Mouse (Mus musculus) hindbrain, embryonic 15.5 days (tissue): ENCODE measurements at regions not wholly inside any gene's neighbourhood (a gene's known extent, or its start where the extent isn't known, plus 50 kb on each side); places are given as distances from the start of the nearest gene placed in this dataset.

Experiments used
- ATAC-seq: fragments of 200-750 bp; cut with Nextera tagmentation; 2 replicates; pipeline ENCODE4 v1.8.0; 2017; ENCODE audit warnings: low read depth, moderate number of reproducible peaks, moderate TSS enrichment; ENCODE audit not compliant: low FRiP score
- H3K27ac ChIP-seq: fragments of 300-500 bp; sonication (generic); replicated peaks from 2 replicates; pipeline ENCODE4 v1.5.1; 2015; ENCODE audit warnings: mild to moderate bottlenecking, inconsistent platforms
- H3K27me3 ChIP-seq: fragments of 300-500 bp; sonication (generic); 2 replicates; pipeline ENCODE4 v1.6.1; 2015; ENCODE audit warnings: control low read depth, inconsistent platforms
- H3K36me3 ChIP-seq: fragments of 300-500 bp; sonication (generic); 2 replicates; pipeline ENCODE4 v1.6.1; 2015; ENCODE audit warnings: control low read depth, inconsistent platforms
- H3K4me1 ChIP-seq: fragments of 300-500 bp; sonication (generic); replicated peaks from 2 replicates; pipeline ENCODE4 v1.6.1; 2015; ENCODE audit warnings: control low read depth, inconsistent platforms
- H3K4me2 ChIP-seq: fragments of 300-500 bp; sonication (generic); 2 replicates; pipeline ENCODE4 v1.6.1; 2015; ENCODE audit warnings: moderate library complexity, mild to moderate bottlenecking, inconsistent platforms
- H3K4me3 ChIP-seq: fragments of 300-500 bp; sonication (generic); 2 replicates; pipeline ENCODE4 v1.5.1; 2015; ENCODE audit warnings: mild to moderate bottlenecking, inconsistent platforms
- H3K9ac ChIP-seq: fragments of 300-500 bp; sonication (generic); 2 replicates; pipeline ENCODE4 v1.6.1; 2015; ENCODE audit warnings: inconsistent platforms
- H3K9me3 ChIP-seq: fragments of 300-500 bp; sonication (generic); 2 replicates; pipeline ENCODE4 v1.6.1; 2016; ENCODE audit warnings: control low read depth, inconsistent platforms
- WGBS: fragments of 180-500 bp; shearing (Covaris S2); methylation state at CpG from one replicate; pipeline ENCODE4 v1.1.7; 2015; 5-methylcytosine and 5-hydroxymethylcytosine counted together

- no peaks in the 10 kb centered on the region for H3K36me3 ChIP-seq
- no peak overlapping the region for H3K4me2 ChIP-seq
- H3K4me1 ChIP-seq = no peaks in the 10 kb centered on the region
- no peak overlapping the region for H3K27ac ChIP-seq
- no peak overlapping the region for H3K9ac ChIP-seq
- H3K9me3 ChIP-seq = no peaks in the 10 kb centered on the region
- ATAC-seq = no peak
- 76% methylated on average over 2 of the region's 2 CpGs for WGBS
- no peak overlapping the region for H3K4me3 ChIP-seq
- H3K27me3 ChIP-seq = no peaks in the 10 kb centered on the region
Measured at GRCm38 (mm10) chr3:149476151-149476550, 485.8 kb upstream of the Adgrl2 start.

GRCm38 (mm10) chr3:149466973-149467372, 476.6 kb upstream of the Adgrl2 start:
- no peaks in the 10 kb centered on the region for H3K9me3 ChIP-seq
- ATAC-seq = no peak
- H3K36me3 ChIP-seq = no peaks in the 10 kb centered on the region
- H3K4me2 ChIP-seq = no peak overlapping the region
- no peak overlapping the region for H3K27ac ChIP-seq
- 91% methylated on average over 5 of the region's 5 CpGs for WGBS
- no peaks in the 10 kb centered on the region for H3K27me3 ChIP-seq
- H3K4me3 ChIP-seq = no peak overlapping the region
- H3K4me1 ChIP-seq = no peaks in the 10 kb centered on the region
- no peak overlapping the region for H3K9ac ChIP-seq

DNA sequence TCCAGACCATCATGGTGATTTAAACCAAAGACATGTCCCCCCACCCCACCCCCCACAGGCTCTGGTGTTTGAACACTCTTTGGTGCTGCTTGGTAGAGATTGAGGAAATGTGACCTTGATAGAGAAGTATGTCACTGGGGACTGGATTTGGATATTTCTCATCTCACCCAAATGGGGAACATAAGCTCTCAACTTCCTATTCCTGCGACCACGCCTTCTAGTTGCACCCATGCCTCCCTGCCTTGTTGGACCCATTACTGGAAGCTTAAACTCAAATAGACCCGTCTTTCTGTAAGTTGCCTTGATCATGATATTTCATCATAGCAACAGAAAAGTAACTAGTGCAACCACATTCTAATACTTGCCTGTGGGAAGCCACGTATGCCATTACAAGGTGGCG, 474.2 kb upstream of the Adgrl2 start:
- Histone ChIP-seq H3K4me1 (no peaks in the 10 kb centered on the region), H3K9ac (no peak overlapping the region), H3K27me3 (no peaks in the 10 kb centered on the region), H3K27ac (no peak overlapping the region), H3K36me3 (no peaks in the 10 kb centered on the region), H3K9me3 (no peaks in the 10 kb centered on the region), H3K4me3 (no peak overlapping the region), H3K4me2 (no peak overlapping the region)
- ATAC-seq = no peak
- WGBS = 97% methylated on average over 5 of the region's 5 CpGs

- no peaks in the 10 kb centered on the region for H3K36me3 ChIP-seq
- no peak overlapping the region for H3K4me2 ChIP-seq
- H3K9me3 ChIP-seq = no peaks in the 10 kb centered on the region
- no peak overlapping the region for H3K27ac ChIP-seq
- WGBS = 39% methylated on average over 2 of the region's 2 CpGs
- no peak for ATAC-seq
- H3K4me1 ChIP-seq = no peaks in the 10 kb centered on the region
- no peak overlapping the region for H3K9ac ChIP-seq
- H3K4me3 ChIP-seq = no peak overlapping the region
- H3K27me3 ChIP-seq = no peaks in the 10 kb centered on the region
Measured at GRCm38 (mm10) chr3:149462121-149462541, 471.8 kb upstream of the Adgrl2 start.

- no peaks in the 10 kb centered on the region for H3K36me3 ChIP-seq
- H3K4me1 ChIP-seq = no peaks in the 10 kb centered on the region
- 81% methylated on average over 2 of the region's 2 CpGs for WGBS
- no peak overlapping the region for H3K4me2 ChIP-seq
- no peak for ATAC-seq
- no peaks in the 10 kb centered on the region for H3K27me3 ChIP-seq
- no peak overlapping the region for H3K4me3 ChIP-seq
- no peak overlapping the region for H3K9ac ChIP-seq
- H3K9me3 ChIP-seq = no peaks in the 10 kb centered on the region
- H3K27ac ChIP-seq = no peak overlapping the region
Measured at GRCm38 (mm10) chr3:149461613-149462012, 471.3 kb upstream of the Adgrl2 start.

- no peak overlapping the region for H3K27ac ChIP-seq
- H3K36me3 ChIP-seq = no peaks in the 10 kb centered on the region
- 0 out of 2 replicates have a peak, but pooled peaks cover 2% of the 10 kb centered on the region for H3K27me3 ChIP-seq
- 74% methylated on average over 3 of the region's 3 CpGs for WGBS
- no peak overlapping the region for H3K4me2 ChIP-seq
- no peaks in the 10 kb centered on the region for H3K9me3 ChIP-seq
- no peak for ATAC-seq
- H3K4me1 ChIP-seq = no peaks in the 10 kb centered on the region; the same call in 1 of the 2 replicates
- no peak overlapping the region for H3K4me3 ChIP-seq
- H3K9ac ChIP-seq = no peak overlapping the region
Measured at GRCm38 (mm10) chr3:149449376-149449775, 459.0 kb upstream of the Adgrl2 start.

GRCm38 (mm10) chr3:149445991-149446564, 455.7 kb upstream of the Adgrl2 start:
- H3K27me3 ChIP-seq = 0 out of 2 replicates have a peak, but pooled peaks cover 2% of the 10 kb centered on the region
- WGBS = 72% methylated on average over 6 of the region's 6 CpGs
- H3K9me3 ChIP-seq = no peaks in the 10 kb centered on the region
- peaks cover 3% of the 10 kb centered on the region; the same call in 1 of the 2 replicates for H3K4me1 ChIP-seq
- no peaks in the 10 kb centered on the region for H3K36me3 ChIP-seq
- ATAC-seq = no peak
- no peak overlapping the region for H3K9ac ChIP-seq
- H3K27ac ChIP-seq = no peak overlapping the region
- no peak overlapping the region for H3K4me2 ChIP-seq
- no peak overlapping the region for H3K4me3 ChIP-seq

- 0 out of 2 replicates have a peak, but pooled peaks cover 2% of the 10 kb centered on the region for H3K27me3 ChIP-seq
- H3K4me3 ChIP-seq = peak overlapping the region; percentile 41
- no peaks in the 10 kb centered on the region for H3K9me3 ChIP-seq
- ATAC-seq = peak; percentile 91
- peak overlapping the region; percentile 24 for H3K9ac ChIP-seq
- peak overlapping the region; percentile 71 for H3K27ac ChIP-seq
- WGBS = 2% methylated on average over 15 of the region's 15 CpGs
- H3K4me1 ChIP-seq = peaks cover 3% of the 10 kb centered on the region; the same call in 1 of the 2 replicates
- no peaks in the 10 kb centered on the region for H3K36me3 ChIP-seq
- H3K4me2 ChIP-seq = peak overlapping the region; percentile 54
Measured at GRCm38 (mm10) chr3:149444854-149445577, 454.7 kb upstream of the Adgrl2 start.

DNA sequence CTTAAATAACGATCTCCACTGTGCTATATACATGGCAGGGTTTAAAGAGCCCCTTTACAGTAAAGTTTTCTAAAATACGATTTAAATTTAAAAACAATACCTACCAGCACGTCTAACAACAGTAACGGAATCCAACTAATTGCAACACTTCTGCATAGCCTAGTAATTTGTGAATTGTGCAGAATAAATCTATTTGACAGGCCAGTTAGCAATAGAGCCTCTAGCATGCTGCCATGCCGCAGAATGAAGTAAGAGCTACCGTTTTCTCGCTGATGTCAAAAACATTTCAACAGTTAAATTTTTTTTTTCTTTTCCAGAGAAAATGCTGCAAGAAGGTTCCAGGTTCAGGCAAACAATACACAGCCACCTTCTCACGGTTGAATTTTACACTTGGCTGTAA, 454.0 kb upstream of the Adgrl2 start:
- H3K4me2 ChIP-seq = peak overlapping the region; percentile 54
- WGBS = 55% methylated on average over 8 of the region's 8 CpGs
- 0 out of 2 replicates have a peak, but pooled peaks cover 2% of the 10 kb centered on the region for H3K27me3 ChIP-seq
- H3K9ac ChIP-seq = peak overlapping the region; percentile 24
- no peaks in the 10 kb centered on the region for H3K36me3 ChIP-seq
- H3K27ac ChIP-seq = peak overlapping the region; percentile 71; the same call in 1 of the 2 replicates
- H3K4me3 ChIP-seq = peak overlapping the region; percentile 41
- no peaks in the 10 kb centered on the region for H3K9me3 ChIP-seq
- peaks cover 3% of the 10 kb centered on the region; the same call in 1 of the 2 replicates for H3K4me1 ChIP-seq
- no peak for ATAC-seq

GRCm38 (mm10) chr3:149441227-149441626, 450.9 kb upstream of the Adgrl2 start:
- no peaks in the 10 kb centered on the region for H3K36me3 ChIP-seq
- no peaks in the 10 kb centered on the region for H3K27me3 ChIP-seq
- H3K9ac ChIP-seq = no peak overlapping the region
- H3K27ac ChIP-seq = no peak overlapping the region
- no peaks in the 10 kb centered on the region for H3K9me3 ChIP-seq
- ATAC-seq = no peak
- peaks cover 3% of the 10 kb centered on the region; the same call in 1 of the 2 replicates for H3K4me1 ChIP-seq
- H3K4me2 ChIP-seq = no peak overlapping the region
- no peak overlapping the region for H3K4me3 ChIP-seq

DNA sequence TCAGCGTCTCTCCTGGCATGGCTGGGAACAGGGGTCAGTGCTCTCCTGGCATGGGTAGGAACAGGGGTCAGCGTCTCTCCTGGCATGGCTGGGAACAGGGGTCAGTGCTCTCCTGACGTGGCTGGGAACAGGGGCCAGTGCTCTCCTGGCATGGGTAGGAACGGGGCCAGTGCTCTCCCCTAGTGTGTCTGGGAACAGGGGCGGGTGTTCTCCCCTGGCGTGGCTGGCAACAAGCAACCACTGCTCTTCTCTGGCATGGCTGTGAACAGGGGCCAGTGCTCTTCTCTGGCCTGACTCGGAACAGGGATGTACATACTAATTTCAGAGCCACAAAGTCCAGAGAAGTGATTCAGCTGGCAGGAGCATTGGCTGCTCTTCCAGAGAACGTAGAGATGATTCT, 447.4 kb upstream of the Adgrl2 start:
- no peaks in the 10 kb centered on the region for H3K9me3 ChIP-seq
- H3K27ac ChIP-seq = no peak overlapping the region
- H3K9ac ChIP-seq = no peak overlapping the region
- peak; percentile 30; the same call in 1 of the 2 replicates for ATAC-seq
- H3K4me1 ChIP-seq = no peaks in the 10 kb centered on the region
- 83% methylated on average over 8 of the region's 8 CpGs for WGBS
- H3K36me3 ChIP-seq = no peaks in the 10 kb centered on the region
- no peak overlapping the region for H3K4me2 ChIP-seq
- H3K4me3 ChIP-seq = no peak overlapping the region
- no peaks in the 10 kb centered on the region for H3K27me3 ChIP-seq

DNA sequence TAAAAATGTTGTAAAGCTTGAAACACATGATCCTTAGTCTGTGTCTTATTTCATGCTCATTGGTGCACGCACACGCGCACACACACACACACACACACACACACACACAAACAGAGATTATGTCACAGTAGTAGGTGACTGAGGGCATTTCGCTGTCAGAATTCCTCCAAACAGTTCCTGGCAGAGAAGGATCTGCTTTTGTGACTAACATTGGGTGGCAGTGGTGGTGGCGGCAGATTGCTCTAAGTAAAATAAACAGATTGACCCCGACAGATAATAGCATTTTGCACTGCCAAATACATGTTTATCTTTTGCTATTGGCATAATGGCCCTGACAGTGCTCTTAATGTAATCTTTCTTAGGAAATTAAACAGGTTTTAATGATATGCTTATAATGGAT, 446.6 kb upstream of the Adgrl2 start:
- Histone ChIP-seq H3K36me3 (no peaks in the 10 kb centered on the region), H3K4me3 (no peak overlapping the region), H3K27me3 (no peaks in the 10 kb centered on the region), H3K9me3 (no peaks in the 10 kb centered on the region), H3K9ac (no peak overlapping the region), H3K4me1 (no peaks in the 10 kb centered on the region), H3K27ac (no peak overlapping the region), H3K4me2 (no peak overlapping the region)
- 83% methylated on average over 6 of the region's 6 CpGs for WGBS
- ATAC-seq = no peak
